Mouse (Mus musculus) kidney, postnatal 25 days (tissue): ENCODE data around the gene Slc4a2.
A peak's percentile ranks its signal among the peaks of the same experiment; 100 is the strongest.
"Not testable (repeated sequence)": the region's sequence is repeated elsewhere in the genome, so short reads cannot be mapped to it uniquely, and the experiment has no call there.

Source experiments
- DNase-seq, 2 experiments: peaks; one replicate each; pipeline ENCODE4 v3.0.0; 2021; ENCODE audit warnings: mixed read lengths in 2 of 2

Slc4a2 gene

GRCm38 (mm10) chr5:24394165-24394894 is 29.3 kb upstream of the Slc4a2 start:
- peak; percentile 95 to 97 for DNase-seq

GRCm38 (mm10) chr5:24396254-24396653 is 27.4 kb upstream of the Slc4a2 start:
- not testable (repeated sequence) for DNase-seq

GRCm38 (mm10) chr5:24399686-24400085 is 24.0 kb upstream of the Slc4a2 start:
- no peak for DNase-seq

GRCm38 (mm10) chr5:24400362-24400761 is 23.3 kb upstream of the Slc4a2 start:
- DNase-seq = no peak

GRCm38 (mm10) chr5:24400911-24401605 is 22.6 kb upstream of the Slc4a2 start:
- no peak for DNase-seq

GRCm38 (mm10) chr5:24401969-24402368 is 21.7 kb upstream of the Slc4a2 start:
- no peak for DNase-seq

- DNase-seq = no peak
These were observed 18.9 kb upstream of the Slc4a2 start for GRCm38 (mm10) chr5:24404594-24405360.

GRCm38 (mm10) chr5:24405389-24405876 is 18.2 kb upstream of the Slc4a2 start:
- DNase-seq = no peak

- peak; percentile 27 to 58 for DNase-seq
These were observed 15.0 kb upstream of the Slc4a2 start for GRCm38 (mm10) chr5:24408651-24409050.

GRCm38 (mm10) chr5:24409466-24409865 is 14.2 kb upstream of the Slc4a2 start:
- no peak for DNase-seq

- DNase-seq = no peak
These were observed 11.6 kb upstream of the Slc4a2 start for GRCm38 (mm10) chr5:24412063-24412462.

- DNase-seq = peak in 1 of 2 experiments; percentile 54
These were observed 10.5 kb upstream of the Slc4a2 start, which contains the start of gene Asic3 for GRCm38 (mm10) chr5:24413042-24413693. Asic3 (plus strand) TSS chr5:24413392.

- DNase-seq = peak in 1 of 2 experiments; percentile 54
These were observed 9.7 kb upstream of the Slc4a2 start for GRCm38 (mm10) chr5:24413938-24414337.

- peak; percentile 69 to 79 for DNase-seq
These were observed 7.4 kb upstream of the Slc4a2 start for GRCm38 (mm10) chr5:24416222-24416736.

- DNase-seq = no peak
These were observed 6.0 kb upstream of the Slc4a2 start for GRCm38 (mm10) chr5:24417587-24417986.

- DNase-seq = no peak
These were observed 3.3 kb upstream of the Slc4a2 start for GRCm38 (mm10) chr5:24420381-24420780.

- DNase-seq = no peak
These were observed 556 bp downstream of the Slc4a2 start for GRCm38 (mm10) chr5:24424004-24424781.

- peak; percentile 85 to 95 for DNase-seq
These were observed 1.3 kb downstream of the Slc4a2 start for GRCm38 (mm10) chr5:24424861-24425411.

- peak; percentile 58 to 79 for DNase-seq
These were observed 1.9 kb downstream of the Slc4a2 start for GRCm38 (mm10) chr5:24425421-24426036.

- DNase-seq = peak in 1 of 2 experiments; percentile 59
These were observed 2.4 kb downstream of the Slc4a2 start for GRCm38 (mm10) chr5:24426037-24426432.
